Mouse (Mus musculus) kidney, postnatal 0 days (tissue): Measurements from ENCODE around the gene Tiam1. TPM values are rescaled to one million over a fixed set of nuclear protein-coding genes. Genes with fewer than 3 reads are reported as not detected.

ENCODE experiments used
- ATAC-seq: fragments of 200-750 bp; cut with Nextera tagmentation; replicated peaks from 2 replicates; pipeline ENCODE4 v1.8.0; 2017; ENCODE audit warnings: low read depth, moderate number of reproducible peaks, moderate TSS enrichment, moderate library complexity; ENCODE audit not compliant: low FRiP score
- DNase-seq: peaks from one replicate; pipeline ENCODE4 v3.0.0-alpha.2; 2016; ENCODE audit warnings: low spot score
- H3K27ac ChIP-seq: fragments of 300-500 bp; sonication (generic); 2 replicates; pipeline ENCODE4 v1.5.1; 2014; ENCODE audit warnings: mild to moderate bottlenecking
- H3K27me3 ChIP-seq: fragments of 300-500 bp; sonication (generic); 2 replicates; pipeline ENCODE4 v1.6.1; 2014; ENCODE audit warnings: low read length, mixed read lengths; ENCODE audit not compliant: insufficient read depth
- H3K36me3 ChIP-seq: fragments of 300-500 bp; sonication (generic); 2 replicates; pipeline ENCODE4 v1.6.1; 2014; ENCODE audit warnings: low read length, mixed read lengths; ENCODE audit not compliant: insufficient read depth
- H3K4me1 ChIP-seq: fragments of 300-500 bp; sonication (generic); replicated peaks from 2 replicates; pipeline ENCODE4 v1.6.1; 2014; ENCODE audit warnings: antibody characterized with exemption, low read length, mixed read lengths; ENCODE audit not compliant: insufficient read depth
- H3K4me2 ChIP-seq: fragments of 300-500 bp; sonication (generic); 2 replicates; pipeline ENCODE4 v1.6.1; 2014; ENCODE audit warnings: mild to moderate bottlenecking, low read length, moderate library complexity, mixed read lengths
- H3K4me3 ChIP-seq: fragments of 300-500 bp; sonication (generic); replicated peaks from 2 replicates; pipeline ENCODE4 v1.5.1; 2014; ENCODE audit warnings: low read depth, low read length
- H3K9ac ChIP-seq: fragments of 300-500 bp; sonication (generic); 2 replicates; pipeline ENCODE4 v1.6.1; 2014; ENCODE audit warnings: low read depth, low read length
- H3K9me3 ChIP-seq: fragments of 300-500 bp; sonication (generic); replicated peaks from 2 replicates; pipeline ENCODE4 v1.6.1; 2016; ENCODE audit warnings: low read length, inconsistent platforms, mixed read lengths
- CTCF ChIP-seq: IDR thresholded peaks from 2 replicates; pipeline ENCODE4 v1.5.1; 2016; ENCODE audit warnings: antibody characterized with exemption, low read depth, mild to moderate bottlenecking, moderate library complexity
- WGBS: fragments of 180-500 bp; shearing (Covaris S2); extraction: QIAGEN DNeasy Blood & Tissue Kit; methylation state at CpG from one replicate; pipeline ENCODE4 v1.1.7; 2014; 5-methylcytosine and 5-hydroxymethylcytosine counted together
- polyA plus RNA-seq: library from polyadenylated mRNA; unstranded; fragments of >200 nt; fragmentation: Nextera tagmentation; extraction: Ambion mirVana; gene quantifications from 2 replicates; pipeline ENCODE4 v1.2.1, GENCODE M21; 2015

The Tiam1 gene
- polyA plus RNA-seq, 1 experiment from 2014 or later: 11.5 TPM

GRCm38 (mm10) chr16:90093015-90093414 is 50.6 kb downstream of the Tiam1 start:
- Histone ChIP-seq H3K4me3 (no peak overlapping the region), H3K9me3 (no peaks in the 10 kb centered on the region), H3K4me1 (peaks cover 3% of the 10 kb centered on the region; the same call in 1 of the 2 replicates), H3K9ac (no peak overlapping the region), H3K4me2 (no peak overlapping the region), H3K27me3 (no peaks in the 10 kb centered on the region), H3K36me3 (no peaks in the 10 kb centered on the region), H3K27ac (no peak overlapping the region)
- DNase-seq (no peak), ATAC-seq (no peak)
- 58% methylated on average over 9 of the region's 9 CpGs for WGBS
- no peak for TF ChIP-seq CTCF

- no peak overlapping the region for H3K9ac ChIP-seq
- no peak for ATAC-seq
- 73% methylated on average over 1 of the region's 1 CpGs for WGBS
These were observed 51.7 kb downstream of the Tiam1 start for GRCm38 (mm10) chr16:90091906-90092305.

GRCm38 (mm10) chr16:90091112-90091720 is 52.4 kb downstream of the Tiam1 start:
- ATAC-seq (no peak), DNase-seq (no peak)
- H3K27me3 ChIP-seq: no peaks in the 10 kb centered on the region
- H3K9ac ChIP-seq: no peak overlapping the region
- no peaks in the 10 kb centered on the region for H3K36me3 ChIP-seq
- TF ChIP-seq CTCF: no peak
- H3K27ac ChIP-seq: no peak overlapping the region
- no peaks in the 10 kb centered on the region for H3K9me3 ChIP-seq
- H3K4me2 ChIP-seq: no peak overlapping the region
- 51% methylated on average over 11 of the region's 11 CpGs for WGBS
- no peaks in the 10 kb centered on the region for H3K4me1 ChIP-seq
- H3K4me3 ChIP-seq: no peak overlapping the region

More at GRCm38 (mm10) chr16:90091906-90092305, 51.7 kb downstream of the Tiam1 start:
- Histone ChIP-seq H3K27me3 (no peaks in the 10 kb centered on the region), H3K4me2 (no peak overlapping the region), H3K4me1 (no peaks in the 10 kb centered on the region), H3K9me3 (no peaks in the 10 kb centered on the region), H3K27ac (no peak overlapping the region), H3K4me3 (no peak overlapping the region), H3K36me3 (no peaks in the 10 kb centered on the region)
- no peak for DNase-seq
- TF ChIP-seq CTCF: no peak

GRCm38 (mm10) chr16:90090368-90090767 is 53.2 kb downstream of the Tiam1 start:
- WGBS: 86% methylated on average over 13 of the region's 13 CpGs
- Histone ChIP-seq H3K27me3 (no peaks in the 10 kb centered on the region), H3K9ac (no peak overlapping the region), H3K27ac (no peak overlapping the region), H3K4me2 (no peak overlapping the region), H3K4me1 (no peaks in the 10 kb centered on the region), H3K4me3 (no peak overlapping the region), H3K9me3 (no peaks in the 10 kb centered on the region), H3K36me3 (no peaks in the 10 kb centered on the region)
- no peak for ATAC-seq
- no peak for DNase-seq
- no peak for TF ChIP-seq CTCF

- WGBS: 90% methylated on average over 5 of the region's 5 CpGs
- Histone ChIP-seq H3K4me1 (no peaks in the 10 kb centered on the region; the same call in 1 of the 2 replicates), H3K36me3 (no peaks in the 10 kb centered on the region), H3K27me3 (no peaks in the 10 kb centered on the region), H3K4me2 (no peak overlapping the region), H3K9me3 (no peaks in the 10 kb centered on the region), H3K9ac (no peak overlapping the region), H3K27ac (no peak overlapping the region), H3K4me3 (no peak overlapping the region)
- no peak for TF ChIP-seq CTCF
- DNase-seq (no peak), ATAC-seq (no peak)
These were observed 56.3 kb downstream of the Tiam1 start for GRCm38 (mm10) chr16:90087256-90087655.

- H3K4me3 ChIP-seq: no peak overlapping the region
- no peaks in the 10 kb centered on the region for H3K27me3 ChIP-seq
- DNase-seq: no peak
- H3K4me2 ChIP-seq: no peak overlapping the region
- H3K36me3 ChIP-seq: no peaks in the 10 kb centered on the region
- 57% methylated on average over 6 of the region's 6 CpGs for WGBS
- H3K9me3 ChIP-seq: no peaks in the 10 kb centered on the region
- H3K4me1 ChIP-seq: no peaks in the 10 kb centered on the region; the same call in 1 of the 2 replicates
- H3K27ac ChIP-seq: no peak overlapping the region
- ATAC-seq: no peak
- TF ChIP-seq CTCF: no peak
- no peak overlapping the region for H3K9ac ChIP-seq
These were observed 57.5 kb downstream of the Tiam1 start for GRCm38 (mm10) chr16:90086111-90086510.

GRCm38 (mm10) chr16:90085580-90085979 is 58.0 kb downstream of the Tiam1 start:
- no peak for TF ChIP-seq CTCF
- Histone ChIP-seq H3K4me2 (no peak overlapping the region), H3K9me3 (no peaks in the 10 kb centered on the region), H3K4me3 (no peak overlapping the region), H3K9ac (no peak overlapping the region), H3K27ac (no peak overlapping the region), H3K36me3 (no peaks in the 10 kb centered on the region), H3K4me1 (no peaks in the 10 kb centered on the region; the same call in 1 of the 2 replicates), H3K27me3 (no peaks in the 10 kb centered on the region)
- WGBS: 70% methylated on average over 14 of the region's 14 CpGs
- DNase-seq (no peak), ATAC-seq (no peak)
